Mouse (Mus musculus): Measurements from ENCODE around the gene Tenm4. TPM values are rescaled to one million over a fixed set of nuclear protein-coding genes. Genes with fewer than 3 reads are reported as not detected.
A peak's percentile ranks its signal among the peaks of the same experiment; 100 is the strongest.

The Tenm4 gene
- total RNA-seq, 2 experiments from 2014 or later = 14.3 to 18.7 TPM

DNA sequence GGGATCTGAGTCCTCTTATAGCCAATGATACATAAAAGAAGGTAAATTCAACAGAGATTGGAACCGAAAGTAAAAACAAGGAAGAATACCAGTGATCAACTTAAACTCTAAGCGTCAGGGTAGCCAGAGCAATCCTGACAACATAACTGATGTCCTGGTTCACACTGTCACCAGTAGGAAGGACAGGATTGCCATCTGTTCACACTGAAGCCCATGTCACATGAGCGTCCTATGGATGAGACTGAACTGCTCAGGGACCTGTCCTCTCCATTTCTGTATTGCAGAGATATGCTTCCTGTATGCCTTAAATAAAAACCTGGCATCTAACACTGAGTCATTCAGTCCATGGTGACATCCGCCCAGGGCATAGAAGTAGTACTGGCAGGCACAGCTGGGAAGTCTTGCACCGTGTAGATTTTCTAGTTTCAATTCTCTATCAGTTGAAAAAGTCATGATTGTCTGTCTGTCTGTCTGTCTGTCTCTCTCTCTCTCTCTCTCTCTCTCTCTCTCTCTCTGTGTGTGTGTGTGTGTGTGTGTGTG is 684.9 kb downstream of the Tenm4 start:
- DNase-seq = no peak

DNA sequence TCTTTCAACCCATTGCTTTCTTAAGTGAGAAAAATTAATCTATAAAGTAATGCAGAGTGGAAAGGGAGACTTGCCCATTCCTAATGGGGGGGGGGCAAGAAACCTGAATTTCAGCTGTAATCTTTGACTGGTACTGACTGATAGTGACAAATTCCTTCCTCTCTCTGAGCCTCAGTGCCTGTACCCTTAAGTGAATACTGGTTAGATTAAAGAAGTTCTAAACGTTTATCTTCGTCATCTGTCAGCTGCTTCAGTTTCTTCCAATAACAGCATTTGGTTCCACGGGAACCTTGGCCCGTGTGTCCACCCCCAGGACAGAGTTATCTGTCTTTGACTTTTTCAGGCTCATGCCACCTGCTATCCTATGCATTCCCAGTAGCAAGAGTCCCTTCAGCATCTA is 685.5 kb downstream of the Tenm4 start:
- DNase-seq = no peak

DNA sequence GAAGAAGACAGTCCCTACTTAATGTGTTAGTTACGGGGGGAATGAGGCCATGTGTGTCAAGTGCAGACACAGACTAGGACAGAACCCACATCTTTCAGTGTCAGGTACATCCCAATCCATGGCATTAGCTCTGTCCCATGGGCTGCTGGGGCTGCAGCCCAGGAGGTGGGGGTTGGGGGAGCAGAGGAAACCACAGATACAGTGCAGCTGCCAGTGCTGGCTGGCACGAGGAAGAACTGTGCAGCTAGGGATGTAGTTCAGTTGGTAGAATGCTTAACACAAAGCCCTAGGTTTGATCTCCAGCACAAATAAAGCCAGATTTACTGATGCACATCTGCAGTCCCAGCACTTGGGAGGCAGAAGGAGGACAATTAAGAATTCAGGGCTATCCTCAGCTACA is 688.0 kb downstream of the Tenm4 start:
- DNase-seq = no peak

DNA sequence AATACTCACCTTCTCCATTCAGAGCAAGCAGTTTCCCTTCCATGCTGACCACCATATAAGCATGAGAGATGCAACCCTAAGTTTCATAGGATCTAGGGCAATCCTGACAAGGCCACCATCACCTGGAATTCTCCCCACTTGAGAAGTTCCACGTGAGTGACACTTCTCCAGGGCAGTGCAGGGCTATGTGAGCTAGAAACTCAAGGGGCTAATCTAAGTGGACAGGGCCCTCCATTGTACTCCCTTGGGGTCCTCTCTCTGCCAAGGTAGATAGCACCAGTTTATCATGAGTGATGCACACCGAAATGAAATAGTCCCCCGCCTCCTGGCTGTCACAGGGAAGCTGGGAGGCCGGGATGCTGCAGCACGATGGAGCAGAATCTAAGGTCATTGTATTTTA is 688.6 kb downstream of the Tenm4 start:
- no peak for DNase-seq

DNA sequence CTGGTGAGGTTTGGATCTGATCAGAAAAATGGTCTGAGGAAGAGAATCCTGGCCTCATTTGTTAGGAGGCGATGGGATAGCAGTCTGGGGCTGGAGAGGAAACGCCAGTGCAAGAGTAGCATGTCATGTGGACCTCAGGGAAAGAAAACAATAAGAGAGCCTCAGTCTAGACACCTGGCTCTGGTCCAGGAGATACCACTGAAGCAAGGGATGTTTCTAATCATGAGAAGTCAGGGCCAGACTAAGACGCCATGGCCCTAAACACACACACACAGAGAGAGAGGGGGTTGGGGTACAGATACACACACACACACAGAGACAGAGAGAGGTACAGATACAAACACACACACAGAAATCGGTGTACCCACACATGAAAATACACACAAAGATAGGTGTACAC is 689.6 kb downstream of the Tenm4 start:
- DNase-seq = no peak

DNA sequence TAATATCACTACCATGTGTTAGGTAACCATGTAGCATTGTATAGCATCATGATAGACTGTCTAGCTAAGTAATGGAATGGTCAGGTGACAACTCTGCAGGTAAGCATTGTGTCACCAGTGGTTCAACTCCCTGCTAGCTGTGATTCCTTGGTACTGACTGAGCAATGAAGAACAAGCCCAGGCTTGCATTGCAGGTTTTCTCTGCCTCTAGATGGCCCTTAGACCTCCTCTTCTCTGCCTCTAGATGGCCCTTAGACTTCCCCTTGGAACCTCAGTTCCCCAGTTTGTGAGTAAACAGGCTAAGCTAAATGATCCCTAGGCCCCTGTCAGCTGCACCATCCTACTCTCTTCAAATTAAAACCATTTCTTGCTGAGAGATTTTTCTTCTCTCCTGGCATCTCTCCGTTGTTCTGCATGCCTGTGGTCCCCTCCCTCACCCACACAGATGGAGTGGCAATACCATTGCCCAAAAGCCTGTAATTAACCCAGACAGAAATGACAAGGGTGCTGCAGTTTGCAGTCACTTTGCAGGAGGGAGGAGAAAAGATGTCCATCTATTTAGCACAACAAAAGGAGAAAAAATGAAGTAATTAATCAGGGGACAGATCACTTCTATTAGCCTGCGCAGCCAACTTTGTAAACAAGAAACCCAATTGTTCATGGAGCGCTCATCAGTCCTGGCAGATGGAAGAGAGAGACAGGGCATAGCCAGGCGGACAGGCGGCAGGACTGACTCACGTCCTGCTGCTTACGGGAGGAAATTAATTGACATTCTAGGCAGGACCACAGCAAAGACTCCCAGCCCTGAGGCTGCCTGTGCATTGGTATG is 694.1 kb downstream of the Tenm4 start:
- no peak for DNase-seq

DNA sequence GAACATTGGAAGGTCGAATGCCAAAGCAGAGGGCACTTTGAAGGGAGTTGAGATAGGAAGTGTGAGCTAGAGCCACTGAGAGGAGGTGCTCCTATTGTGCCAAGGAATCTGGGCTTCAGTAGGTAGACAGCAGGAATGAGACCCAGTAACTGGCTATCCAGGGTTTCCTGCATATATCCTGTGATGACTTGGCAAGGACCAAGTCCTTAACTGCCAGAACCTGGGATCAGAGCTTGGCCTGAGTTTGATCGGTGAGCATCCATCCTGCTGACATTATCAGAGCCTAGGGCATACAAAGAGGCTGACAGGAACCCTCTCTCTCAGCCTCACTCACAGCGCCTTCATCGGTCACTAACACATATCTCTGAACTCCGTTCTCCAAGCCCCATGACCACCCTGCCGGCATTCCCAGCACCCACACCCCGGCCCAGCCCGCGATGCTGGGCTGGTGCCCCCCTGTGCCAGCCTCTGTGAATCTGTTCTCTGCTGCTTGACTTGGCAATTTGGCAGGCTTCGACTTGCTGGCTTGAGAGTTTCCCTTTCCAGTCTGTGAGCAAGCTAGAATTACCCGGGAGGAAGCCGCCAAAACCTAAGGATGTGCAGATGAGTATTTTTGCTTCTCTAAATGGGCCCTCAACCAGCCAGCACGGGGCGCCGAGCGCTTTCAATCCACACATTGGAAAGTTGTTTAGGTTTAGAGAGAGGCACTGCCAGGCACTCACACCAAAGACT is 698.2 kb downstream of the Tenm4 start:
- no peak for DNase-seq

DNA sequence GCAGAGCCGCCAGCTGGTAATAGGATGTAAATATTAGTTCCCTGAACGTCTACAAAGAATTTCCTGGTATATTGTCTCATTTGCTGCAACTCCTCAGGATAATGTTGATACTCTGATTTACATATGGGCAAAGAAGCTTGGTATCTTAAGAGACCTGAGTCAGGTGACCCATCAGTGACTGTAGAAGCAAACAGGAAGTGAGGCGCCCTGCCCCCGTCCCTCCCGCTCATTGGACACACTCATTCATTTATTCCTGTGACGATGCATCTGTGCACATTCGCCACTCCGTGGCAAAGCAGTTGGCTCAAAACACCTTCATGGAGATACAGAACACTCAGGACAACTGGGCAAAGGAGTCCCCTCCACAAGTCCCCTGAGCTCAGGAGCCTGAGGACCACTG is 699.4 kb downstream of the Tenm4 start:
- DNase-seq = no peak

DNA sequence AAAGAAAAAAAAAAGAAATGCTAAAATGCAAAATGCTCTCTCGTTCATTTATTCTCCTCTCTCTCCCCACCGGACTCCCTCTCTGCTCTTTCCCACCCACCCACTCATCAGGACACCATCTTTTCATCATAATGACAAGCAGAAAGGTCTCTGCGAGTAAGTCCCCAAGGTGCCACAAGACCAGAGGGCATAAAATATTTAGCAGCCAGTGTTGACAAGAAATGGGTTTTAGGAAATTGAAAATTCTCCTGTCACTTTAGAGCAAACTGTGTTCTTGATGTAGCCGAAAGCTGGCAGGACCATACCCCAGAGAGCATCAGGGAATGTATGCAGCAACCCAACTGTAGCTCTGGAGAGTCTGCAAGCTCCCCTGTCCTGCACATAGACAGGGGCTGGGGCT is 700.0 kb downstream of the Tenm4 start:
- no peak for DNase-seq

DNA sequence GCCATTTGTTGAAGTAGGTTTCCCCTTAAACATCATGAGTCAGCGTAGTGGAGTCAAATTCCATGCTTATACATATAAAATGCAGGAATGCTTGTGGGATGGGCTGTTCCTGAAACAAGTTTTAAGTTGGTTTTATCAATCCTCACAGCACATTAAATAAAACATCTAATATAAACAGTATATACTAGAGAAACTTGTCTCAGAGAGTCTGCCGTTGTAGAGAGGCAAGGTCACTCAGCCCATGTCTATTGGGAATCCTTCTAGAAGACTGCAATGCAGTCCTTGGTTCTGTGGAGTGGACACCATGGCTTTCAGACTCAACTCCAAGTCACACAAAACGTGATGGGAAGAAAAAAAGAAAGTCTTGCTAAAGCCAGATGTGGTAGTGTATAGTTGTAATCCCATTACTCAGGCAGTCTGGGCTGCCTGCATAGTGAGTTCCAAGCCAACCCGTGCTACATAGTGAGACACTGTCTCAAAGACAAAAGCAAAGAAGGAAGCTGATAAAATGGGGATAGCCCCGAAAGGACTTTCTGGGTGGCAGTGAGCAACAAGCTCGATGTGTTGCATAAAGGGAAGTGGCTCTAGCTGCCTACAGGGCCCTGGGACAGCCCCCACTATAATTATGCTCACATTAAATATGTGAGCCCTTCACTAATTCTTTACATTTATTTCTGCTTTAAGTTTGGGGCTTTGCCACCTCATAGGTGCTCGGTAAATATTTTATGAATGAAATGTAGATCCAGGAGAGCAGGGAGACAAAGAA is 707.6 kb downstream of the Tenm4 start:
- no peak for DNase-seq

DNA sequence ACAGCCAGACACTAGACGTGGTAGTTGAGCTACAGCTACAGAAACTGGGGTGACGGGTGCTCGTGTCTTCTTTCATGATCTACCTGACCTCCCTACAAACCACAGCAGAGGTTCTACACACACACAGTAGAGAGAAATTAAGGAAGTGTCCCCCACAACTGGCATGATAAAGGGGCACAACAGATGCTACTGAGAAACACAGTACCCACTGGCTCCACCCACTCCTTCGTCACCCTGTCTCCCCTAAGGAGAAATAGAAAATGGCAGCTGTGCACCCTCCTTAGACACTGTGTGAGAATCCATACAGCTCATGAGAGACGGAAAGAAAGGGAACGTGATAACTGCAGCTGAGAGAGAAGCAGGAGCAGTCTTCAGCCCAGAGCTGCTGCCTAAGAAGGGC is 708.5 kb downstream of the Tenm4 start:
- DNase-seq = no peak

DNA sequence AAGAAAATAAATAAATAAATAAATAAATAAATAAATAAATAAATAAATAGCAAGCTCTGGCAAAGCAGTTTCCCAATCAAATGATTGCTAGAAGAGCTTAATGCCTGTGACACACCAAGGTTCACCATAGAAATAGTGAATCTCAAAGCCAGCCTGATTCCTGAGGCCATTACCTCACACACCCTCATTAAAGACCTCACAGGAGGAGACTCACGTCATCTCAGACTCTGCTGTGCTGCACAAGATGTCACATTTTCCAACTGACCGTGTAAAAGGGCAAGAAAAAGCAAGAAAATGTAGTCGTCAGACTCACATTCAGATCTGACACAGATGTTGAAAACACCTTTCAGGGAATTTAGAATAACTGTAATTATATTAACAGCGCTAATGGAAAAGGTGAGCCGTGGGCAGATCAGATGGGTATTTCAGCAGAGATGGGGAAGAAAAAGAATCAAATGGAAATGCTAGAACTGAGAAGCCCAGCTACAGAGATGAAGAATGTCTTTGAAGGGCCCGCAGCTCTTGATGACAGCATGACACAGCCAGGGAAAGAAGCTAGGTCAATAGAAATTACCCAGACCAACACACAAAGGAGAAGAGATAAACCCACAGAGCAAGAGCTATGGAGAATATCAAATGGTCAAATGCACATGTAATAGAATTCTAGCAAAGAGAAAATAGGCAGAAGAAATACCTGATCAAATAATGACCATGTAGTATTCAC is 709.3 kb downstream of the Tenm4 start:
- no peak for DNase-seq

DNA sequence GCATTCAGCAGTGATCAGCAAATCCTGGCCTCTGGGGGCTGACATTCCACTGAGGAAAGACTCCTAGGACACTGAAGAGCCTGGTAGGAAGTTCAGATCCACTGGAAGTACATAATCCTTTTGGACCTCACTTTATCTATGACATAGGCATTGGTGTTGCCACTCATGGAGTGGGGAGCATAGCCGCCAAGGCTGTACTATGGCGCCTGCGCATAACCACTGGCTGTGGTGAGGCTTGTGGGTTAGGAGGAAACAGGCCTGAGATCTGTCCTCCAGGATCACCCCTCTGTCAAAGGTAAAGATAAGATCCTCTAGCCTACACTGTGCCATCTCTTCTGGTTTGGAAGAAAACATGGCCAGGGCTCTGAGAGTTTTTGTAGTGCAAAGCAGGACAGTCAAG is 712.3 kb downstream of the Tenm4 start:
- DNase-seq = no peak

DNA sequence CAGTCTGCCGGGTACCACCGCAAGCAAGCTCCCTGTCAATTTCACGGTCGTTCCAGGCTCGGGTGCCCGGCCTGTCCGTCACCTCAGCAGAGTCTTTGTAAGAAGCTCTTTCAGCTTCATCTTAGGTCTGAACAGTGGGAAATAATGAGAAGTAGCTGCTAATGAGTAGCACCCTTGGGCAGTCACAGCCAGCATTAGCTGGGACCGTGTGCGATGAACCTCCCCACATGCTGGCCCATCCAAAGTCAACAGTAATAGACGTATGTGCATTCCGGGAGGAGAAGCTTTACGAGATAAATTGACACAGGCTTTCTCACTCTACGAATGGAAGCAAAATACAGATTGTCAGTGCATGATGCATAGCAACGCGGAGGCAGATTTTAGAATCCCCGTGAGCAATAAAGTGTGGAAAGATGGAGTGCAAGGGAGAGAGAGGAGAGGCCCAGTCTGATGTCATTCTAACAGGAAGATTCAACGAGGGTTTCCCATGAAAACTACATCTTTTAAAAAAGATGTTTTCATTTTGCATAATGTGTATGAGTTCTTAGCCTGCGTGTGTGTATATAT is 716.1 kb downstream of the Tenm4 start:
- no peak for DNase-seq

DNA sequence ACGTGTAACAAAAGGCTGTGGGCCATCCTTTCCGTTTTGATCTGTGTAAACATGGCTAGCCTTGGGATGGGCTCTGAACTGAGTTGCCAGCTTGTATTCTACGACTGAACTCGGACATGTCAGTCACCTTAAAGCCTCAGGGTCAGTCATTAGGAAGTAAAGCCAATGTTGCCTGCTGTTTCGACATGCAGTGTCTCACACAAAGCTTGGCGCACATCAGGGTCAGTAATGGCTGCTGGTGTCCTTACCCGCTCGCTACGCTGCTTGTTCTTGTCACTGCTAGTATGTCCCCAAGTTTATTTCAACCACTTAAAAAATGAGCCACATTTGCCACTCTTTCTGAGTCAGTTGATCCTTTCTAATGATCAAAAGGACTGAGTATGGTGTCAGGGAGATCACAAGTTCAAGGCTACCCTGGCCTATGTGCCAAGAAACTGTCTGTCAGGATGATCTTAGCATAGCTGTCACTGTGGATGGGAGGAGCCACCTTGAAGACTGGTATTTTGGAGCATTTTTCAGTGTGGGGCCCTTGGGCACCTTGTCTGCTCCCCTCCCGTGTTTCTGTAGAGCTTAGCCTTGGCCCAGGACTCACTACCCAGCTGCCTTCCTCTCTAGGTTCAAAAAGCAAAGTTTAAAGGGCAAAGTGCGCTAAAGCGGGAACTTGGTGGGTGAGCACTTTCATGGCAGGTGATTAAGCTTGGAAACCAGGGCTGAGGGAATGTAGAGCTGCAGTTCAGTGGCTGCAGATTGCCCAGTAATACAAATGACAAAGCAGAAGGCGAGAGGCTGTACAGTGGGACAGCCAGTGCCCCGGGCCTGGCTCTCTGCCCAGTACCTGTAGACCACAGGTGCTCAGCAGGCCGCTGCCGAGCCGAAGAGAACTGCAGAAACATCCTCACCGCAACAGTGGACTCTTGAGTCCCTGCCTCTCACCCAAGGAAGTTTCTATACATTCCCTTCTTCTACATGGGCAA is 718.3 kb downstream of the Tenm4 start:
- DNase-seq = peak; percentile 55 to 72

DNA sequence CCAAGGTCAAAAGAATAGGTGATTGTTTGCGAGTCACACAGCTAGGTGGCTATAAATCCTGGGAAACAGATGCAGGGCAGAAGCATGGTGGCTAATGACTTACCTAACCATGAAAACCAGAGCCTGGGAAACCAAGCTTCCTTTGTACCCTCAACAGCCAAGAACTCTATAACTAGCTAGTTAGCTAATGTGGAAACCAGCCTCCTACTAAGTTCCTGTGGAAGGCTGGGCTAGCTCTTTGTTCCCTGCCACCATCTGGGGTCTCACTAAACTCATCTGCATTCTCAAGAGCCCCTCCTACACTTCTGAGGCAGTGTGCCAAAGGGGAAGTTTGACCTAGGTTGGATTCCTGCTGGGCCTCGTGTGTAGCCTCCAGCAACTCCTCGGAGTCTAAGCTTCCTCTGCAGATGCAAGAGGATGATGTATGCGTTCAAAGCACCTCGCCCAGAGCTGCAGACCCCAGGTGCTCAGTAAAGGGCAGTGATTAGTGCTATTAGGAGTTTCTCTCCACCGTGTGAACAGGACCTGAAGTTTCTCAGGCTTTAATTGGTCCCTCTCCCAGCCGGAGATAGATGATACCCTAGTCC is 719.1 kb downstream of the Tenm4 start:
- DNase-seq = no peak

DNA sequence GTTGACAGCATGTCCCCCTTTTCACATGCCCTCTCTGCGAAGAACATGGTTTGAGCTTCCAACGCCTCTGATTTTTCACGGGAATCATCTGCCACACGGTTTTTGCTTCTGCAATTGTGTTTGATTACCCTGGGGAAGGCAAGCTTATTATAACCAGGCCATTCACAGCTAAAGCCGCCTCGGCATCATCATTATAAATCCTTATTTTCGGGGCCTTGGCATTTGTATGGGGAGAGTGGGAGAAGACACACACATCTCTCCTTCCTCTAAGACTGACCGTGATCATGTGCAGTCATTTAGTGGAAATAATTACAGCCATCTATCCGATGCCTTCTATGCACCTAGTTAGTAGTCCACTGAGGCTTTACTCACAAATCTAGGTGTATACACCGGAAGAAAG is 719.9 kb downstream of the Tenm4 start:
- DNase-seq = no peak

DNA sequence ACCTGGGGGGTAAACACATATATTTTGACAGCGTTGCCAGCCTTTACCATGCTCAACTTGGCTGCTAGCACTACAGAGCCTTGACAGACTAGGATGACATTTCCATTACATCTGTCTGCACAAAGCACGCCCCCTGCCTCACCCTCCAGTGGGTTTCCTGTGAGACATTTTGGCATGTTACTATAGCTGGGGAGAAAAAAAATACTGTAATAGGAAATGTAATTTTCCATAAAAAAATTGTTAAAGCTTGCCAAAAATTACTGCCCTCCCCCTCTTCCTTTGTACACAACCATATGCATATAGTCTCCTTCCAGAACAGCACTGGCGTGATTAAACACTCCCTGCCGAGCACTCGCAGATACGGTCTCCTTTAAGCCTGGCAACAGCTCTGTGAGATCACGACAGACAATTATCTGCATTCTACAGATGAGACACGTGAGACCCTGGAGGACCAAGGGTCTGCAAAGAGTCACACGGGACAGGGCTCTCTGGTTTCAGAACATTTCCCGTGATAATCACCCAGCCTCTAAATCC is 728.1 kb downstream of the Tenm4 start:
- DNase-seq = no peak

DNA sequence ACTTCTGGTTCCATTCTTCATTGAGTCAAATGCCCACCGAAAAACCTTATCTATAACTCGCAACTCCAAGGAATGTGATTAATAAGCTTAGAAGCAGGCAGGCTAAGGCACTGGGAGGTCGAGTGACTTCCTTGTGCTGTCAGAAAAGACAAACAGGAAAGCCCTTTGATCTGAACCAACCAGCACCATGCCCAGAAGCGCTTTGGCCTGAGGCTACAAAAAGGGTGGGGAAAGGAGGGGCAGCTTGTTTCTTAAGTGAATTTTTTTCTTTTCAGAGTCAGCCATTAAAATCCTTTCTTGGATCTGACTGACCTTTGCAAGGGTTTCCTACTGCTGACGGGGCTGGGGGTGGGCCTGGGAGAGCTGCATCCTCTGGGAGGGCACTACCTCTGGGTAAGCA is 731.1 kb downstream of the Tenm4 start:
- DNase-seq = no peak

All from adrenal gland, postnatal 36 days (tissue).